Mouse (Mus musculus) heart, adult 2 months (tissue): Measurements from ENCODE around the gene Anp32e. TPM values are rescaled to one million over a fixed set of nuclear protein-coding genes. Genes with fewer than 3 reads are reported as not detected.
"Not testable (repeated sequence)": the region's sequence is repeated elsewhere in the genome, so short reads cannot be mapped to it uniquely, and the experiment has no call there.

Experiments used
- DNase-seq, 2 experiments: peaks; one replicate each; pipeline ENCODE4 v3.0.0; 2021
- H3K27ac ChIP-seq: fragments of 200-600 bp; 2 replicates; pipeline ENCODE4 v1.8.1; 2022
- H3K27me3 ChIP-seq: fragments of 200-500 bp; 2 replicates; pipeline ENCODE4 v1.6.1; 2012; ENCODE audit warnings: mild to moderate bottlenecking, low read length, inconsistent platforms, mixed read lengths; ENCODE audit not compliant: control insufficient read depth, insufficient read depth
- H3K36me3 ChIP-seq: fragments of 200-500 bp; 2 replicates; pipeline ENCODE4 v1.6.1; 2012; ENCODE audit warnings: low read length, inconsistent platforms; ENCODE audit not compliant: control insufficient read depth, insufficient read depth
- H3K4me1 ChIP-seq: fragments of 200-500 bp; 2 replicates; pipeline ENCODE4 v1.6.1; 2011; ENCODE audit warnings: low read length; ENCODE audit not compliant: control insufficient read depth, insufficient read depth
- H3K4me3 ChIP-seq: fragments of 200-600 bp; 2 replicates; pipeline ENCODE4 v1.8.1; 2022
- H3K79me2 ChIP-seq: fragments of 200-500 bp; replicated peaks from 2 replicates; pipeline ENCODE4 v1.6.1; 2012; ENCODE audit warnings: mild to moderate bottlenecking, inconsistent platforms, low read length, moderate library complexity, mixed read lengths; ENCODE audit not compliant: control insufficient read depth, insufficient read depth
- H3K9ac ChIP-seq: fragments of 200-500 bp; 2 replicates; pipeline ENCODE4 v1.6.1; 2012; ENCODE audit warnings: low read depth, mild to moderate bottlenecking, control low read depth, inconsistent platforms, low read length, mixed read lengths
- CTCF ChIP-seq: fragments of 200-600 bp; IDR thresholded peaks from 2 replicates; pipeline ENCODE4 v1.8.1; 2022; ENCODE audit warnings: antibody characterized with exemption, mild to moderate bottlenecking, moderate library complexity
- EP300 ChIP-seq: fragments of 200-500 bp; IDR thresholded peaks from 2 replicates; pipeline ENCODE4 v1.6.1; 2011; ENCODE audit warnings: low read depth, low read length, control low read depth; ENCODE audit not compliant: insufficient read depth
- POLR2A ChIP-seq: fragments of 200-500 bp; IDR thresholded peaks from 2 replicates; pipeline ENCODE4 v1.6.1; 2011; ENCODE audit warnings: mild to moderate bottlenecking, low read depth, low read length, control low read depth; ENCODE audit not compliant: insufficient read depth
- WGBS: fragments of 180-500 bp; shearing (Covaris S2); methylation state at CpG from one replicate; pipeline ENCODE4 v1.1.7; 2018; 5-methylcytosine and 5-hydroxymethylcytosine counted together
- intact Hi-C: fragments of 180-260 bp; cut with DNase I; formaldehyde crosslinking; loops from one replicate; pipeline ENCODE4 v1.15.1; 2025
- polyA plus RNA-seq: library from polyadenylated mRNA; depleted of rRNA; stranded (reverse); fragments of >200 nt; gene quantifications from 2 replicates; pipeline ENCODE4 v1.2.3, GENCODE M21; 2012
- total RNA-seq, 2 experiments: library from RNA; stranded (reverse); gene quantifications; 2 replicates each; pipeline ENCODE4 v1.2.3; 2021

The Anp32e gene
- total and polyA plus RNA-seq, 3 experiments, result 15.5 to 90.9 (median 83.0) TPM

GRCm38 (mm10) chr3:95889664-95890063, 39.4 kb upstream of the Anp32e start:
- TF ChIP-seq POLR2A, result no peak
- TF ChIP-seq EP300, result no peak
- no peak for TF ChIP-seq CTCF
- peaks cover 11% of the 10 kb centered on the region for H3K4me1 ChIP-seq
- peak overlapping the region; percentile 88 for H3K27ac ChIP-seq
- 52% methylated on average over 3 of the region's 3 CpGs for WGBS
- DNase-seq, result no peak
- no peaks in the 10 kb centered on the region for H3K27me3 ChIP-seq
- H3K4me3 ChIP-seq, result no peak overlapping the region
- no peak overlapping the region for H3K9ac ChIP-seq
- H3K36me3 ChIP-seq, result no peaks in the 10 kb centered on the region
- no peaks in the 10 kb centered on the region for H3K79me2 ChIP-seq
- intact Hi-C loops, result loop anchor here (5.0 kb wide), 2 partner anchors 63 to 333 kb away; partner anchors contain the start of genes Hist2h2ac and Hist2h2be

- H3K27me3 ChIP-seq, result no peaks in the 10 kb centered on the region
- H3K36me3 ChIP-seq, result no peaks in the 10 kb centered on the region
- intact Hi-C loops, result loop anchor here (2.0 to 5.0 kb wide), 3 partner anchors 61 to 331 kb away; partner anchors contain the start of genes Hist2h2ac and Hist2h2be
- peak within 1 kb of the TSS; percentile 48 for H3K4me3 ChIP-seq
- TF ChIP-seq CTCF (no peak), EP300 (0 out of 2 replicates have a peak, but pooled peaks have one; percentile 13), POLR2A (peak; percentile 80)
- H3K27ac ChIP-seq, result peak within 1 kb of the TSS; percentile 88
- H3K4me1 ChIP-seq, result peaks cover 15% of the 10 kb centered on the region
- H3K79me2 ChIP-seq, result 0 out of 2 replicates have a peak, but pooled peaks cover 2% of the 10 kb centered on the region
- DNase-seq, result peak; percentile 60 to 73
- WGBS, result 23% methylated on average over 12 of the region's 12 CpGs
- H3K9ac ChIP-seq, result peak within 1 kb of the TSS; percentile 55
Measured at GRCm38 (mm10) chr3:95891211-95892065, 37.6 kb upstream of the Anp32e start, which contains the start of gene BC028528. TSS of gene BC028528 (minus strand) at chr3:95892005.

- no peak for TF ChIP-seq POLR2A
- TF ChIP-seq EP300, result no peak
- TF ChIP-seq CTCF, result no peak
- no peak for DNase-seq
- no peaks in the 10 kb centered on the region for H3K36me3 ChIP-seq
- peak overlapping the region; percentile 88 for H3K27ac ChIP-seq
- H3K4me1 ChIP-seq, result peaks cover 15% of the 10 kb centered on the region
- WGBS, result 26% methylated on average over 11 of the region's 11 CpGs
- peak overlapping the region; percentile 9 for H3K9ac ChIP-seq
- no peaks in the 10 kb centered on the region for H3K27me3 ChIP-seq
- peak overlapping the region; percentile 48 for H3K4me3 ChIP-seq
- 0 out of 2 replicates have a peak, but pooled peaks cover 2% of the 10 kb centered on the region for H3K79me2 ChIP-seq
- intact Hi-C loops, result loop anchor here (2.0 to 5.0 kb wide), 3 partner anchors 60 to 330 kb away; partner anchors contain the start of genes Hist2h2ac and Hist2h2be
Measured at GRCm38 (mm10) chr3:95892066-95893052, 36.7 kb upstream of the Anp32e start.

GRCm38 (mm10) chr3:95893126-95893525, 35.9 kb upstream of the Anp32e start:
- no peak overlapping the region for H3K9ac ChIP-seq
- 0 out of 2 replicates have a peak, but pooled peaks cover 2% of the 10 kb centered on the region for H3K79me2 ChIP-seq
- DNase-seq, result no peak
- H3K36me3 ChIP-seq, result no peaks in the 10 kb centered on the region
- no peaks in the 10 kb centered on the region for H3K27me3 ChIP-seq
- TF ChIP-seq CTCF, result no peak
- no peak for TF ChIP-seq EP300
- TF ChIP-seq POLR2A, result no peak
- 9% methylated on average over 7 of the region's 7 CpGs for WGBS
- H3K27ac ChIP-seq, result peak overlapping the region; percentile 88
- peaks cover 15% of the 10 kb centered on the region for H3K4me1 ChIP-seq
- intact Hi-C loops, result loop anchor here (2.0 to 5.0 kb wide), 3 partner anchors 59 to 329 kb away; partner anchors contain the start of genes Hist2h2ac and Hist2h2be
- peak overlapping the region; percentile 68 for H3K4me3 ChIP-seq

GRCm38 (mm10) chr3:95893606-95894316, 35.3 kb upstream of the Anp32e start, which contains the start of gene Aph1a:
TSS of gene Aph1a (plus strand) at chr3:95893969.
- DNase-seq, result peak; percentile 95 to 98
- not testable (repeated sequence) for H3K27me3 ChIP-seq, H3K79me2 ChIP-seq, H3K36me3 ChIP-seq
- Histone ChIP-seq H3K9ac (peak within 1 kb of the TSS; percentile 88), H3K4me3 (peak within 1 kb of the TSS; percentile 68), H3K4me1 (peaks cover 15% of the 10 kb centered on the region), H3K27ac (peak within 1 kb of the TSS; percentile 88)
- intact Hi-C loops, result loop anchor here (2.0 to 5.0 kb wide), 3 partner anchors 59 to 329 kb away; partner anchors contain the start of genes Hist2h2ac and Hist2h2be
- 1% methylated on average over 33 of the region's 43 CpGs for WGBS
- TF ChIP-seq EP300 (peak; percentile 65; the same call in 1 of the 2 replicates), POLR2A (peak; percentile 90)
